8 mouse cellular contexts compared by ENCODE assay signal in the genomic region with DNA sequence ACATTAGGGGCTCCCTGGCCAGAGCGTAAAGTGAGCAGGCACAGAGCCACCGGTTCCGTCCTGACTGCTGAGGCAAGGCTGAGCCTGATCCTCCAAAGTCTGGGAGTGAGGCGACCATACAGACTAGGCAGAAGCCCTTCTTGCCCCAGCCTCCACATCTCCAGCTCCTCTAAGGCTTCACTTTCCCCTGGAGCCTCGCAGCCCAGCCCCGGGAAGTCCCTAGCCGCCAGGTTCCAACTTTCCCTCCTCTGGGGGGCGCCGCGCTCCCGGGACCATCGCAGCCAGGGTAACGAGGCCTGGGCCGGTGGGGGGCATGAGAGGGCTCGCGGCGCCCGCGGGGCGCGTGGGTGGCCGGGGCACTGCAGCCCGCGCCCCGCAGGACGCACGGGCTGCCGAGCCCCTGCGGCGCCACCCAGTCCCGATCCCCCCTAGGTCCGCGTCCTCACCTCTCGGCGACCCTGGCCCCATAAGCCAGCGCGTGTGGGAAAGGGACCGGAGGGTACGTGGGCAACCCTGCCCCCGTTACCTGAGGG. TPM values are rescaled to one million over a fixed set of nuclear protein-coding genes. Genes with fewer than 3 reads are reported as not detected.
DNase-seq lines count a peak whose midpoint lies in the region; ATAC-seq and TF ChIP-seq lines count a peak whose summit lies in the region.

No protein-coding gene starts in this region.

- TF ChIP-seq POLR2A in cortical plate, adult 2 months (IDR thresholded peaks at IDR 0.05; ENCODE audit: extremely low read depth, insufficient read depth, low read length): no peak

- H3K4me1 ChIP-seq in cortical plate, adult 2 months (ENCODE audit: control insufficient read depth, insufficient read depth, low read length): peaks cover 2% of the 10 kb centered on the region; the same call in 1 of the 2 replicates

- no peak for TF ChIP-seq CTCF in cortical plate, adult 2 months (IDR thresholded peaks at IDR 0.05; ENCODE audit: extremely low read depth, insufficient read depth, low read length)

- peak overlapping the region; percentile 64 for H3K27ac ChIP-seq in cortical plate, adult 2 months (ENCODE audit: insufficient read depth, low read length)

- ATAC-seq in megakaryocyte, adult 5-6 weeks (ENCODE audit: poor library complexity, severe bottlenecking): peak; percentile 33

- DNase-seq in adipocyte (ENCODE audit: low spot score): peak; percentile 72
- DNase-seq in gastrocnemius, postnatal 10 days: peak; percentile 86
- peak; percentile 87 for DNase-seq in induced T-regulatory cell, adult 2 months (ENCODE audit: low read depth)
- peak; percentile 28 to 76 for DNase-seq in left cerebral cortex, adult 9 months (ENCODE audit: low spot score in 2 of 2)
- DNase-seq in right cerebral cortex, adult 18-20 months: peak; percentile 77
- DNase-seq in urinary bladder, adult 2 months (ENCODE audit: low spot score): peak; percentile 80

- peak overlapping the region; percentile 80 for H3K4me3 ChIP-seq in cortical plate, adult 2 months (ENCODE audit: insufficient read depth, low read length)

RNA-seq across cellular contexts. Expression of a gene that starts 0.4 kb away (rescaled TPM):
- 14.4 and 14.9 TPM in 2 replicates for polyA plus RNA-seq in cortical plate, adult 2 months (2012; rRNA removed)
- 10 to 100 TPM; 18.7 to 26.5 TPM for total RNA-seq in gastrocnemius, postnatal 10 days (2021)
- 7.8 and 9.3 TPM in 2 replicates for total RNA-seq in megakaryocyte, adult 5-6 weeks (2015)
- total RNA-seq in megakaryocyte, adult 5-6 weeks (2017): 3.9 and 8.0 TPM in 2 replicates
- polyA plus RNA-seq in urinary bladder, adult 2 months (2012; rRNA removed): 14.5 and 19.5 TPM in 2 replicates

RNA-seq across cellular contexts. Expression of a gene that starts 0.9 kb away (rescaled TPM):
- 61.3 and 63.4 TPM in 2 replicates for polyA plus RNA-seq in cortical plate, adult 2 months (2012; rRNA removed)
- total RNA-seq in gastrocnemius, postnatal 10 days (2021): 10 to 100 TPM; 24.1 to 30.4 TPM
- total RNA-seq in megakaryocyte, adult 5-6 weeks (2015): 17.4 and 18.7 TPM in 2 replicates
- total RNA-seq in megakaryocyte, adult 5-6 weeks (2017): 16.9 and 18.0 TPM in 2 replicates
- polyA plus RNA-seq in urinary bladder, adult 2 months (2012; rRNA removed): 34.3 and 35.6 TPM in 2 replicates

Comparison
In these comparisons a context has a peak if more than half of its experiments do, and no peak if none do; other contexts are left out.
1. Peak in every context shown above with its lines: DNase-seq, ATAC-seq, H3K4me3 ChIP-seq and H3K27ac ChIP-seq.